Mouse (Mus musculus): ENCODE data around the gene Iqcn. TPM values are rescaled to one million over a fixed set of nuclear protein-coding genes. Genes with fewer than 3 reads are reported as not detected.
A peak's percentile ranks its signal among the peaks of the same experiment; 100 is the strongest.

Iqcn gene
- total RNA-seq, 2 experiments from 2014 or later: not detected

DNA sequence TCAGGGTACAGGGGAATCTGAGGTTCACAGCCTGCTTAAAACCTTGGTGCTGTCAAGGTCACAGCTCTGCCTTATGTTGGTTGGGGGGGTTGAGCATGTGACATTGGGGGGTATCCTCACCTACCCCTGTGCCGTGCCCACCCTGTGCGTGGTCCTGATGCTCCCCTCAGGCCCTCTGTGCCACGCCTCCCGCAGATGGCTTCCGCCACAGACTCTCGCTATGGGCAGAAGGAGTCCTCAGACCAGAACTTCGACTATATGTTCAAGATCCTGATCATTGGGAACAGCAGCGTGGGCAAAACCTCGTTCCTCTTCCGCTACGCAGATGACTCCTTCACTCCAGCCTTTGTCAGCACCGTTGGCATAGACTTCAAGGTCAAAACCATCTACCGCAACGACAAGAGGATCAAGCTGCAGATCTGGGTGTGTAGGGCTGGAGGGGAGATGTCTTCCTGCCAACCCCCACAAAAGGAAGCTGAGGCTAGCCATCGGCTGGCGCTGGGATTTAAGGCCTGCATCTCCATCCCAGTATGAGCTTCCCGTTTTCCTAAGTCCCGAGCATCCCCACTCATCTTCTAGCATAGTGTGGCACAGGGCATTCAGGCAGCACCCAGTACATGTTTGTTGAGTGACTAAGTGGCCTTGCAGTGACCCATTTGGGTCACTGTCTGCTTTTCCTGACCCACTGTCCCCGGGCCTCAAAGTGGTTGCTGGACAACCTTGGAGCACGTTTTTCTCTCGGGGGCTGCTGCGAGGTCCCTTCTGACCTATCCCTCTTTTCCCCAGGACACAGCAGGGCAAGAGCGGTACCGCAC, 52.6 kb downstream of the Iqcn start:
- peak in 1 of 2 experiments; percentile 55 for DNase-seq

DNA sequence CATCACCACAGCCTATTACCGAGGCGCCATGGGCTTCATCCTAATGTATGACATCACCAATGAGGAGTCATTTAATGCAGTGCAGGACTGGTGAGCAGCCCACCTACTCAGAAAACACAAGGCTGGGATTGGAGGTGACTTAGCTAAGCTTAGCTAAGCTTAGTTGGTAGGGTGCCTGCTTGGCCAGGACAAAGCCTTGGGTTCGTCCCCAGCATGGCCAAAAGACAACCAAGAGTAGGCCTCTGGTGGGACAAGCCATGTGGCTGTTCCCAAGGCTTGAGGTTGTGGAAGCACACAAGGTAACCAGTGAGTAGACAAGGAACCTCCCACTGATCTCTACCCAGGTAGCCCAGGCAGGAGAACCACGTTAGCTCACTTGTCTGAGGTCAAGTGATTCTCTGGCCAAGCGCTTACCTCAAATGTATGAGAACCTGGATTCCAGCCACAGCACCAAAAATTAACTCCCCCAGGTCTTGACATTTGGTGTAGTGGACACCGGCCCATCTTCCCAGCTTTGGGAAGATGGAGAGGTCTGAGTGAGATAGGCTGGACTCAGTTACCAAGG, 53.3 kb downstream of the Iqcn start:
- no peak for DNase-seq

DNA sequence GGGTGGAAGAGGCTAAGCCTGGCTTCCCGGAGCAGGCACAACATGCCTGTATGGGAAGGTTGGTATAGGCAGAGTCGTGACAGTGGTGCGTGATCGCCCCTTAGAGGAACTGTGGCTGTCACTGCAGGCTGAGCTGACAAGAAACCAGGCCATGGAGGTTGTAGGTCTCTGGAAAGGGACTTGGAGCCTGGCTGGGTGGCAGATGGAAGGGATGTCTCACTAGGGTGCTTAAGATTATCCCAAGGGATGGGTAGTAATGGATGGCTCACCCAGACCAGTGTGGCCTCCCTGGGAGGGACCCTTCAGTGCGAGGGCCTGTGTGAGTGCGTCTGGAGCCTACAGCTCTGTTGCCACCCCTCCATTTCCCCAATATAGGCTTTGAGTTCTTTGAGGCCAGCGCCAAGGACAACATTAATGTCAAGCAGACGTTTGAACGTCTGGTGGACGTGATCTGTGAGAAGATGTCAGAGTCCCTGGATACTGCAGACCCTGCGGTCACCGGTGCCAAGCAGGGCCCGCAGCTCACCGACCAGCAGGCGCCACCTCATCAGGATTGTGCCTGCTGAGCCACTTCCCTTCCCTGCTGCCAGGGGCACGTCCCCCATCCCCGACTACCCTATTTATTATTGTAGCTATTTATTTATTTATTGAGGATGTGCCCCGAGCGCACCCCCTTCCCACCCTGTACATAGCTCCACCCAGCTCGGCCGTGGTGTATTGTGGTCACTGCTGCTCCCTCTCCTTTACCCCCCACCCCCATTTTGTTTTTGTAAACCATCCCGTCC, 54.5 kb downstream of the Iqcn start:
- peak; percentile 49 to 53 for DNase-seq

DNA sequence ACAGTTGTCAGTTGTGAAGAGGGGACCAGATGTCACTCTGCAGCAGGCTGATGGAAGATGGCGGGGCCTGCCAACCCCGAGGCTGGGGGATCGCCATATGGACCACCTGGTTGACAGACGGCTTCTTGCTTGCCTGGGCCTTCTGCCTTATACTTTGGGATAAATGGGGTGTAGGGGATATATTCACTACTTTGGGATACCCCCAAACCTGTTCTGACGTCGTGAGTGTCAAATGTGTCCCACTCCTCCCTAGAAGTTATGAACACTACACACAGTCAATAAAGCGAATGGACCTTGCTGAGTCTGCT, 55.0 kb downstream of the Iqcn start:
- no peak for DNase-seq

DNA sequence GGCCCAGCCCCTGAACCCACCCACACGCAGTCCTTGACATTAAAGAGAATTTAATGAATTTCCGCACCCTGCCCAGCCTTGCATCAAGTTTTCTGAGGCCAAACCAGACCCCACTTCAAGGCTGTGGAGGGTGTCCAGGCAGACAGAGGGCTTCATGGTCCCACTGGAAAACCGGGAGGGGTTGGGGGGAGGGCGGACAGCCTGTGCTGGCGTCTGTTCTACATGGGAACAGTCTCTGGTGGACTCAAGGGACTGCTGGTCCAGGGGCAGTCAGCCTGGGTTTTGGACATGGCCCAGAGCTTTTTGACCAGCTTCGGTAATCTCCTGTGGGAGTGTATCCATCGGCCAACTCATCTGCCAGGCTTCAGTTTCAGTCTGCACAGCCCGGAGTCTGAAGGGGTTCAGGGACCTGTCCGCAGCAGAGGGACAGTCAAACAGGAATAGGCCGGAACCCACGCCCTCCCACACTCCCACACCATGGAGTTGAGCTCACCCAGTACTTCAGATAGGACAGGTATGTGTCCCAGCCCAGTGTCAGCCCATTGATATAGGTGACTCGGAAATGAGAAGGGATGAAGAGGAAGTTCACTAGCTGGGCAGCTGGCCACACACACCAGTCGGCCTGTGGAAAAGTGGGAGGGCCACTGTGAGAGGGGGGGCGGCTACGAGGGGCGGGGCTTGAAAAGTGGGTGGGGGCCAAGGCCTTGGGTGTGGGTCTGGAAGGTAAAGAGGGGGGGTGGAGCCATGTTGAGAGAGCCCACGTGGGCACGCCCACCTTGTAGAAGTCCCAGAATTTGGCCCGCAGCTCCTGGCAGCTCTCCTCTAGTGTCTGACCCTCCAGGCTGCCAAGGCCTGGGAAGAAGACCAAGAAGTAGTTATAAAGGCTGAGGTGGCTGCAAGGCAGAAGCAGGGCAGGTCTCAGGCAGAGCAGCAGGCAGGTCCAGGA, 55.6 kb downstream of the Iqcn start:
- peak; percentile 81 to 82 for DNase-seq

DNA sequence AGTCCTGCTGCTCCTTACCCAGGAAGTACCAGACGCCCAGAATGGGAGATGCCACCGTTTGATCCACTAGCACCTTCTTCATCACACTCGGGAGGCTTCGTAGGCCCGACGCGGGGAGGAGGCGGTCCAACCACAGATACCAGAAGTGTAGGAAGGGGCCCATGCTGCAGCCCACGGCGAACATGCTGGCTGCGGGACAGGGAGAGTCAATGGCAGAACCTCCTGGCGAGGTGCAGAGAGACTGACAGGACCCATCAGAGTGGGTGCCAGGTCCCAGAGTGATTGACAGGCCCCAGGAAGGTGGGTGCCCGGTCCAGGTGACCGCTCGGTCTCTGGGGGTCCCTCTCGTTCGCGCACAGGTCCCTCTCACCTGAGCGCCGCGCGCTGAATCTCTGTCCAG, 57.1 kb downstream of the Iqcn start:
- peak in 1 of 2 experiments; percentile 45 for DNase-seq

DNA sequence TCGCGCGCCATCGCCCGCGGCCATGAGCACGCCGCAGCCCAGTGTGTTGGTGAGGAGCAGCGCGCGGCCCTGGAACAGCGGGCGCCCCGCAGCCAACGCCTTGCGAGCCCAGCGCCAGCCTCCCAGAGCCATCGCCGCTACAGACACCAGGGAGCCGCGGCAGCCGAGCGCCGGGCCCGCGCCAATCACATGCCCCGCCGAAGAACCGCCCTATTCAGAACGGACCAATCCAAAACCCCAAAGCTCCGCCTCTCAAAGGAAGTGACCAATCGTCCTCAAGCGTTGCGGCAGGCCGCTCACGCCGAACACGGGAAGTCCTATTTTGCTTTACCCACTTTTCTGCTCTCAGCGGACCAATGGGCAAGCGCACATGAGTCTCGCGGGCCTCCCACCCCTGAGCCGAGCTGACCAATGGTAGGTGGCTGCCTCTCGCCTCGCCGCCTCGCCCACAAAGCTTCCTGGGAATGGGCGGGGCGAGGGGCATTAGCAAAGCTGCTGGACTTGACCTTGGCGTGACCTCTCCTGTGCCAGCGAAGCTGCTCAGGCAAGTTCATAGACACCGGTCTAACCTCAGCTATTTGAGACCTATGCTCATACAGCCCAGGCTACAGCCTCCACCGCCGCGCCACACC, 57.6 kb downstream of the Iqcn start, which contains the start of gene Mpv17l2:
Mpv17l2 (minus strand) TSS at position 172 of the 632 bp plus-strand sequence.
- DNase-seq: peak; percentile 94 to 96

DNA sequence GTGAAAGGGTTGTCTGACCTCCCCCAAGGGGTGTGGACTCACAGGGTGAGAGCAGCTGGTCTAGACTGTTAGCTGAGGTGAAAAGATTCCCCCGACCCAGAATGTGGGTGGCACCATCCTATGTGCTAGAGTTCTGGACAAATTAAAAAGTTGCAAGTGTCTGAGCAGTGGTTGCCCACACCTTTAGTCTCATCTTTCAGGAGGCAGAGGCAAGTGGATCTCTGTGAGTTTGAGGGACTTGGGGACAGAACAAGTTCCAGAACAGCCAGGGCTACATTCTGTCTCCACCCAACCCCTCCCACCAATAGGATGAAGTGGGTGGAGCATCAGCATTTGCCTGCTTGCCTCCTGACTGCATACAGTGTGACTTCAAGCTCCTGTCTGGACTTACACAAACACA, 58.9 kb downstream of the Iqcn start:
- peak in 1 of 2 experiments; percentile 6 for DNase-seq

DNA sequence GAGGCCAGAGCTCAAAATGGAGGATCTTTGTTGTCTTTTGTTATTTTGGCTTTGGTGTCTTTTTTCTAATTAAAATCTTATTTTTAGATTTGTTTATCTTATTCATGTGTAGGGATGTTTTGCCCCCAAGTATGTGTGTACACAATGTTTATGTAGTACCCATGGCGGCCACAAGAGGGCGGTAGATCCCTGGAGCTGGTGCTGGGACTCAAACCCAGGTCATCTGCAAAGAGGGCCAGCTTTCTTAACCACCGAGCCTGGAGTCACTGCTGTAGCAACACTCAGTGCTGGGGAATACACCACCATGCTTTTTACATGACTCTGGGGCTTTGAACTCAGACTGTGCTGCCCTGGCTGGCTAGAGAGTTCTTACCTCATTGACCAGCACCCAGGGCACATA, 60.1 kb downstream of the Iqcn start:
- peak; percentile 61 to 73 for DNase-seq

DNA sequence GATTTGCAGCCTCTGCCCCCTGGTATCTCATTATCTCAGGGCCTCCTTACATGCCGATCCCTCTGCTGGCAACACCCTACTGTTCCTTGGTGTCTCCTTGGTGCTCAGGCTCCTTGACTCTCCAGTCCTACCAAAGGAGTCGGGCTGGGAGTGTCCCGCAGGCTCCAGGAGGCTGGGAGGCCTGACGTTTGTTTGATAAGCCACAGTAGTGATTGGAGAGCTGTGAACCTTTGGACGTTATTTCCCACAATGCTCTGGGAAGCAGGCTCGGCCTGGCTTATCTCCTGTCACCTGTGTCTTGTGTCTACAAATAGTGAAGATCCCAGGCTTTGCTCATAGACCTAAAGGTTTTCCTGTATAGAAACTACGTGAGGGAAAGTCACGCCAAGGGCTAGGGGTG, 60.8 kb downstream of the Iqcn start:
- DNase-seq: peak in 1 of 2 experiments; percentile 2

DNA sequence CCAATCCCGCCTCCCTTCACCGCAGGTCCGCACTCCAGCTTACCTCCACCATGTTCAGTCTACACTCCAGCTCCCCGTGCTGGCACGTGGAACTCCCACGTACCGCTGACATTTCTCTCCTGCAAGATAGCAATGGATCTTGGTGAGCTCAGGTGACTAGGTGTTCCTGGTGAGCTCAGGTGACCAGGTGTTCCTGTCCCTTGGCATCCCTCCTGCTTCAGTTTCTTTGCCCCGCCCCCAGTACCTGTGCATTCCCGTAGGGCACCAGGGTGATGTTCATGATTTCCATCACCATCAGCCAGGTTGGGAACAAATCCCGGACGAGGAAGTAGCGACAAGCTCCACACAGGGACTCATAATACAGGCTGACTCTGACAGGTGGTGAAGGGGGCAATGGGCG, 61.4 kb downstream of the Iqcn start:
- DNase-seq: no peak

DNA sequence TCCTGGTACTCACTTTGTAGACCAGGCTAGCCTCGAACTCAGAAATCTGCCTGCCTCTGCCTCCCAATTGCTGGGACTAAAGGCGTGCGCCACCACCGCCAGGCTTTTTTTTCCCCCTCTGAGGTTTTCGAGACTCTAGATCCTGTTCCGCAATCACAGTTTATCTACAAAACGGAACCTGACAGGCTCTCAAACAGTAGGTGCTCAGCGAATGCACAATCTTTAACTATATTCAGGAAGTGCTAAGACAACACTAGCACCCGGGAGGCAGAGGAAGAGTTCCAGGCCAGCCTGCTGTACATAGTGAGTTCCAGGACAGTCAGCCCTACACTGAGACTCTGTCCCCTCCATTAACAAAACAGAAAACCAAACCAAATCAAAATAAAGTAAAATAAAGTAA, 62.1 kb downstream of the Iqcn start:
- no peak for DNase-seq

DNA sequence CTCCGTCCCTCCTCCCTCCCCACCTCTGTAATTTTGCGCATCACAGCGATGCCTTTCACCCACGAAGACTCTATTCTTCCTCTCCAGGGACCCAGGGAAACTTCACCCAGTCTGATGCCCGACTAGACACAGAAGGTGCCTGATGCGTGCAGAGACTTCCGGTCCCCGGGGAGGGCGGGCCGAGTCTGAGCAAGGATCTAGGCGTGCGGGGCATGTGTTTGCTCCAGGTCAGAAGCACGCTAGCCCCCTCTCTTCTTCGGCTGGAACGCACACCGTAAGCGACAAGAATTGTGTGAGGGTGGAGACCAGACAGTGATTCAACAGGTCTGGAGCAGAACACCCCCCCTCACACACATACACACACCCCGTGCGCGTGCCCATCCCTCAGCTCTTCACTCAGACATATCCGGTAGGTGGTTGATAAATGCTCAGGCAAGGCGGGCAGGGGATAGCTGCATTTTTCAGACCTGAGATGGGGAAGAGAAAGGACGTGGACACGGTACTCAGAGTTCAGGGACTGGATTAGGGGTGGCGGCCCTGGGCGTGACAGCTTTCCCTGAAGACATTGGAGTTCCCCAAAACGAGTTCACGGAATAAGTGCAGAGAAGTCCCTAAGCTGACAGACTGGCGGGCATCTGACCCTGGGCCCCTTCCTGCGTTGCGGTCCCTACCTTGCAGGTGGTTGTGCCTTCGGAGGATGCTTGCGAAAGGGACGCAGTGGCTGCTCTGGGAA, 62.7 kb downstream of the Iqcn start:
- DNase-seq: peak; percentile 55 to 79

DNA sequence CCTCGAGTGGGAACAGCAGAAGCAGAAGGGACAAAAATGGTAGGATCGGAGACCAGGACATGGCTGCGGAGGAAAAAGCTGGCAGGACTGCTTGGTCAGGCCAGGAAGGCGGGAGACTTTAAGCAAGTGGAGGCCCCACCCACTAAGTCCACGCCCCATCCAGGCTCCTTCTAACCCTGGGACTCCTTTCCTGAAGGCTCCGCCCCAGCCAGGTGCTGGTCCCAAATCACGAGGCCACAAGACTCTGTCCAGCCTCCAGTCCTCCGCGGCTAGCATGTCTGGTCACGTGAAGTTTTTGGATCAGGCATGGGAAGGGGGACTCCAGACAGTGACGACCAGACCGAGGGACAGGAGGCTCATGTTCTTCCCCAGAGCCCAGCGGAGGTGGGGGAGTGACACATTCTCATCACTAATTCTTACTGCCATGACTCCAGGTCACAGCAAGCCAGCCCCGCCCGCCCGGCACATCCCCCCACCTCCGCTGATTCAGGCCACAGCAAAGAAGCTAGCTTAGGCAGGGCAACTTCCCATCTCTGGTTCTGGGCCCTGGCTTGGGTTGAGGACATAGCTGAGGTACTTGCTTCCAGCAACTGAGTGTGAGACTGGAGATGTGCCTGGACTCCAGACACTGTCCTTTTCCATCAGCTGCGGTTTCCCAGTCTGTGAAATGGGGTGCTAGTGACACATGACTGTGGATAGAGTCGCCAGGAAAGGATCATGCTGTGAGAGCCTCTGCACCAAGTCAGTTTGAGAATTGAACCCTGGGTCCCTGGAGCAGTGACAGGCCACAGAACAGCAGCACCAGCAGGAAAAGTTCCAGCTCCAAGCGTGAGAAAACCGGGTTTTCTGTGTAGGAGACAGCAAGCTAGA, 63.5 kb downstream of the Iqcn start:
- peak; percentile 73 to 82 for DNase-seq

Other genes with a start within 250 kb of the Iqcn start
- gene Klhl26, start 226.5 kb upstream of the Iqcn start, total RNA-seq (2021): 10 to 100 TPM; 23.6 to 24.4 TPM
- gene Tmem59l, start 216.1 kb upstream of the Iqcn start, total RNA-seq (2021): 10 to 100 TPM in 1 of 2 experiments, 1 to 10 TPM in 1; 9.5 to 11.3 TPM
- gene Crlf1, start 210.3 kb upstream of the Iqcn start, total RNA-seq (2021): under 1 TPM; 0.23 to 0.95 TPM
- 100 to 1,000 TPM; 144 to 154 TPM for gene Rex1bd, start 196.7 kb upstream of the Iqcn start, total RNA-seq (2021)
- gene Uba52, start 192.7 kb upstream of the Iqcn start, total RNA-seq (2021): 1,000 to 10,000 TPM; 1,515 to 1,560 TPM
- gene Fkbp8, start 175.7 kb upstream of the Iqcn start, total RNA-seq (2021): 100 to 1,000 TPM; 265 to 329 TPM
- 10 to 100 TPM; 63.2 to 89.1 TPM for gene Kxd1, start 175.5 kb upstream of the Iqcn start, total RNA-seq (2021)
- gene Ell, start 164.0 kb upstream of the Iqcn start, total RNA-seq (2021): 10 to 100 TPM; 22.3 to 25.3 TPM
- gene Isyna1, start 109.1 kb upstream of the Iqcn start, total RNA-seq (2021): 100 to 1,000 TPM in 1 of 2 experiments, 10 to 100 TPM in 1; 98.7 to 260 TPM
- 100 to 1,000 TPM in 1 of 2 experiments, 10 to 100 TPM in 1; 89.7 to 103 TPM for gene Ssbp4, start 94.6 kb upstream of the Iqcn start, total RNA-seq (2021)
- 1 to 10 TPM; 2.1 to 2.6 TPM for gene Lrrc25, start 87.3 kb upstream of the Iqcn start, total RNA-seq (2021)
- gene Gdf15, start 71.0 kb upstream of the Iqcn start, total RNA-seq (2021): 1 to 10 TPM; 5.0 to 6.0 TPM
- 100 to 1,000 TPM; 138 to 139 TPM for gene Pgpep1, start 43.1 kb upstream of the Iqcn start, total RNA-seq (2021)
- gene Lsm4, start 30.2 kb upstream of the Iqcn start, total RNA-seq (2021): 10 to 100 TPM; 74.3 to 84.4 TPM
- gene Jund, start 4.5 kb upstream of the Iqcn start, total RNA-seq (2021): 100 to 1,000 TPM; 219 to 227 TPM
- not detected for gene Gm3336, start 15.1 kb downstream of the Iqcn start, total RNA-seq (2021)
- gene Pde4c, start 20.3 kb downstream of the Iqcn start, total RNA-seq (2021): 1 to 10 TPM in 1 of 2 experiments, under 1 TPM in 1; 0.33 to 1.2 TPM
- gene Rab3a, start 51.2 kb downstream of the Iqcn start, total RNA-seq (2021): 10 to 100 TPM; 68.6 to 78.2 TPM
- 100 to 1,000 TPM; 119 to 155 TPM for gene Mpv17l2, start 57.5 kb downstream of the Iqcn start, total RNA-seq (2021)
- gene Pik3r2, start 73.3 kb downstream of the Iqcn start, total RNA-seq (2021): 10 to 100 TPM; 35.6 to 51.5 TPM
- 10 to 100 TPM; 16.8 to 19.0 TPM for gene Mast3, start 101.6 kb downstream of the Iqcn start, total RNA-seq (2021)
- not detected for gene Il12rb1, start 105.0 kb downstream of the Iqcn start, total RNA-seq (2021)
- 10 to 100 TPM in 1 of 2 experiments, 1 to 10 TPM in 1; 6.9 to 10.5 TPM for gene Arrdc2, start 136.3 kb downstream of the Iqcn start, total RNA-seq (2021)
- gene Kcnn1, start 159.8 kb downstream of the Iqcn start, total RNA-seq (2021): 1 to 10 TPM; 2.3 to 4.0 TPM
- gene Ccdc124, start 170.5 kb downstream of the Iqcn start, total RNA-seq (2021): 10 to 100 TPM; 54.7 to 57.2 TPM
- not detected for gene Slc5a5, start 189.3 kb downstream of the Iqcn start, total RNA-seq (2021)
- gene Rpl18a, start 194.0 kb downstream of the Iqcn start, total RNA-seq (2021): 1,000 to 10,000 TPM; 1,312 to 1,373 TPM
- 10 to 100 TPM; 25.6 to 42.0 TPM for gene Map1s, start 202.5 kb downstream of the Iqcn start, total RNA-seq (2021)